Comparison of ENCODE assay signal across 24 mouse cellular contexts in genomic region chrX:77387271-77387670, GRCm38 (mm10).
"Had no signal": no experiment of that assay in that cellular context is flagged by ENCODE, and none has a peak within 500 bp of the region (broad histone marks: within the 10 kb centered on the region; RNA-seq: fewer than 3 reads in every experiment).

No protein-coding gene starts in this region.

- H3K27me3 ChIP-seq: heart, embryonic 13.5 days; heart, embryonic 15.5 days; hindbrain, embryonic 13.5 days; hindbrain, embryonic 15.5 days; kidney, embryonic 15.5 days; limb, embryonic 12.5 days had no signal

- H3K4me1 ChIP-seq: heart, embryonic 13.5 days; heart, embryonic 15.5 days; hindbrain, embryonic 13.5 days; hindbrain, embryonic 15.5 days; kidney, embryonic 15.5 days; limb, embryonic 10.5 days; limb, embryonic 12.5 days had no signal

- H3K36me3 ChIP-seq: heart, embryonic 13.5 days; heart, embryonic 15.5 days; hindbrain, embryonic 13.5 days; hindbrain, embryonic 15.5 days; kidney, embryonic 15.5 days; limb, embryonic 10.5 days; limb, embryonic 12.5 days had no signal

- H3K27ac ChIP-seq: heart, adult 2 months; heart, embryonic 13.5 days; heart, embryonic 15.5 days; hindbrain, embryonic 13.5 days; hindbrain, embryonic 15.5 days; hindbrain, postnatal 0 days; kidney, embryonic 15.5 days; kidney, postnatal 0 days; left cerebral cortex, adult 2 months; limb, embryonic 10.5 days; limb, embryonic 12.5 days had no signal

- H3K4me2 ChIP-seq: heart, embryonic 11.5 days; heart, embryonic 13.5 days; heart, embryonic 15.5 days; hindbrain, embryonic 13.5 days; hindbrain, embryonic 15.5 days; kidney, embryonic 15.5 days; limb, embryonic 12.5 days had no signal

- H3K4me3 ChIP-seq: heart, adult 2 months; heart, embryonic 13.5 days; heart, embryonic 15.5 days; hindbrain, embryonic 13.5 days; hindbrain, embryonic 15.5 days; kidney, embryonic 15.5 days; left cerebral cortex, adult 2 months; limb, embryonic 10.5 days; limb, embryonic 12.5 days had no signal

- ATAC-seq: forebrain, postnatal 0 days; hindbrain, postnatal 0 days; intestine, embryonic 16.5 days had no signal

- DNase-seq: forebrain, postnatal 0 days; gastrocnemius, postnatal 14 days; gastrocnemius, postnatal 36 days; heart, adult 11 months; heart, adult 2 months; heart, postnatal 14 days; heart, postnatal 36 days; kidney, adult 11 months; kidney, adult 2 months; kidney, adult 9 months; kidney, postnatal 14 days; kidney, postnatal 36 days had no signal

- H3K9me3 ChIP-seq: heart, embryonic 13.5 days; heart, embryonic 15.5 days; hindbrain, embryonic 13.5 days; hindbrain, embryonic 15.5 days; kidney, embryonic 15.5 days; limb, embryonic 10.5 days; limb, embryonic 12.5 days had no signal

- H3K9ac ChIP-seq: forebrain, postnatal 0 days; heart, embryonic 13.5 days; heart, embryonic 15.5 days; hindbrain, embryonic 13.5 days; hindbrain, embryonic 15.5 days; kidney, embryonic 15.5 days; limb, embryonic 12.5 days had no signal
